In genomic region chr4:47311929-47312328, GRCm38 (mm10) we compare ENCODE assay signal across 18 mouse cellular contexts. TPM values are rescaled to one million over a fixed set of nuclear protein-coding genes. Genes with fewer than 3 reads are reported as not detected.
DNase-seq lines count a peak whose midpoint lies in the region; ATAC-seq and TF ChIP-seq lines count a peak whose summit lies in the region.
"Had no signal": no experiment of that assay in that cellular context is flagged by ENCODE, and none has a peak within 500 bp of the region (broad histone marks: within the 10 kb centered on the region; RNA-seq: fewer than 3 reads in every experiment).

No protein-coding gene starts in this region.

- no peak overlapping the region for H3K4me2 ChIP-seq in stomach, postnatal 0 days (replicated peaks; ENCODE audit: low read depth)
- H3K4me2 ChIP-seq: heart, embryonic 12.5 days; limb, embryonic 13.5 days; liver, embryonic 12.5 days had no signal

- peaks cover 93% of the 10 kb centered on the region for H3K4me1 ChIP-seq in megakaryocyte, embryonic 14.5 days
- H3K4me1 ChIP-seq in MEL (ENCODE audit: control insufficient read depth in 1 of 2, insufficient read depth in 2 of 2, low read length in 2 of 2) = peaks cover 24 to 41% of the 10 kb centered on the region in 2 experiments
- H3K4me1 ChIP-seq in stomach, postnatal 0 days (replicated peaks; ENCODE audit: control insufficient read depth, insufficient read depth) = no peaks in the 10 kb centered on the region

- H3K36me3 ChIP-seq in megakaryocyte, embryonic 14.5 days (replicated peaks; ENCODE audit: low read length) = no peaks in the 10 kb centered on the region
- peaks cover 0 to 29% of the 10 kb centered on the region in 2 experiments; a peak in 2 of 4 replicates for H3K36me3 ChIP-seq in MEL (ENCODE audit: control insufficient read depth in 1 of 2, insufficient read depth in 2 of 2, low read length in 2 of 2)
- peaks cover 2% of the 10 kb centered on the region; the same call in 1 of the 2 replicates for H3K36me3 ChIP-seq in stomach, postnatal 0 days (ENCODE audit: control insufficient read depth, insufficient read depth, low read length)
- H3K36me3 ChIP-seq: embryonic facial prominence, embryonic 13.5 days; heart, embryonic 12.5 days; limb, embryonic 13.5 days; liver, embryonic 12.5 days had no signal

- no peak for TF ChIP-seq RAD21 in MEL (IDR thresholded peaks at IDR 0.05; ENCODE audit: low read depth, low read length)

- intact Hi-C loops in gastrocnemius, postnatal 36 days (cut with DNase I) = no loop called here

- no peak for TF ChIP-seq EP300 in MEL (IDR thresholded peaks at IDR 0.05; ENCODE audit: low read depth in 1 of 2, low read length in 2 of 2)
- TF ChIP-seq EP300 in stomach, postnatal 0 days (optimal IDR thresholded peaks at IDR 0.05) = no peak

- no peaks in the 10 kb centered on the region for H3K9me3 ChIP-seq in megakaryocyte, embryonic 14.5 days
- H3K9me3 ChIP-seq in MEL (replicated peaks; ENCODE audit: insufficient read depth, low read length) = no peaks in the 10 kb centered on the region
- no peaks in the 10 kb centered on the region for H3K9me3 ChIP-seq in stomach, postnatal 0 days (ENCODE audit: control insufficient read depth, low read length)
- H3K9me3 ChIP-seq: embryonic facial prominence, embryonic 13.5 days; heart, embryonic 12.5 days; limb, embryonic 13.5 days; liver, embryonic 12.5 days had no signal

- peak overlapping the region; percentile 18 for H3K4me3 ChIP-seq in megakaryocyte, embryonic 14.5 days (replicated peaks)
- H3K4me3 ChIP-seq in MEL (ENCODE audit: control insufficient read depth in 1 of 2, insufficient read depth in 1 of 2, low read depth in 2 of 2, low read length in 2 of 2) = no peak overlapping the region
- H3K4me3 ChIP-seq in stomach, postnatal 0 days (ENCODE audit: low read depth, low read length) = no peak overlapping the region
- H3K4me3 ChIP-seq: heart, embryonic 12.5 days; limb, embryonic 13.5 days; liver, embryonic 12.5 days had no signal

- no peak for ATAC-seq in megakaryocyte, adult 5-6 weeks (ENCODE audit: poor library complexity, severe bottlenecking)
- no peak for ATAC-seq in stomach, postnatal 0 days (ENCODE audit: low FRiP score, low TSS enrichment)
- ATAC-seq: liver, embryonic 12.5 days had no signal

- peaks cover 8% of the 10 kb centered on the region for H3K27me3 ChIP-seq in megakaryocyte, embryonic 14.5 days (replicated peaks)
- H3K27me3 ChIP-seq in MEL (ENCODE audit: control insufficient read depth in 1 of 2, insufficient read depth in 2 of 2, low read length in 2 of 2) = no peaks in the 10 kb centered on the region
- H3K27me3 ChIP-seq in stomach, postnatal 0 days (ENCODE audit: control insufficient read depth, insufficient read depth, low read length) = no peaks in the 10 kb centered on the region
- H3K27me3 ChIP-seq: embryonic facial prominence, embryonic 13.5 days; limb, embryonic 13.5 days; liver, embryonic 12.5 days had no signal

- 0 out of 2 replicates have a peak overlapping the region, but pooled peaks have one; percentile 3 for H3K9ac ChIP-seq in MEL (ENCODE audit: control insufficient read depth, low read depth, low read length, poor library complexity, severe bottlenecking)
- no peak overlapping the region for H3K9ac ChIP-seq in stomach, postnatal 0 days (ENCODE audit: low read length)
- H3K9ac ChIP-seq: embryonic facial prominence, embryonic 13.5 days; heart, embryonic 12.5 days; limb, embryonic 13.5 days; liver, embryonic 12.5 days had no signal

- 71% methylated on average over 7 of the region's 7 CpGs for WGBS in stomach, postnatal 0 days

- no peak for TF ChIP-seq POLR2A in MEL (IDR thresholded peaks at IDR 0.05; ENCODE audit: control insufficient read depth in 1 of 2, insufficient read depth in 1 of 2, low read depth in 1 of 2, low read length in 2 of 2, poor library complexity in 1 of 2)
- TF ChIP-seq POLR2A in brain, embryonic 14.5 days (IDR thresholded peaks at IDR 0.05; ENCODE audit: borderline replicate concordance, extremely low read depth, insufficient read depth, insufficient read length, poor library complexity, severe bottlenecking) = no peak

- no peaks in the 10 kb centered on the region for H3K79me2 ChIP-seq in MEL (ENCODE audit: control insufficient read depth, insufficient read depth, low read length, poor library complexity)

- no peak for TF ChIP-seq CTCF in MEL (IDR thresholded peaks at IDR 0.05 in 2 of 3, conservative IDR thresholded peaks at IDR 0.05 in 1 of 3; ENCODE audit: control insufficient read depth in 1 of 3, insufficient read depth in 1 of 3, low read depth in 2 of 3, low read length in 3 of 3, poor library complexity in 1 of 3, severe bottlenecking in 1 of 3)
- TF ChIP-seq CTCF in brain, embryonic 14.5 days (IDR thresholded peaks at IDR 0.05; ENCODE audit: borderline replicate concordance, extremely low read depth, insufficient read depth, insufficient read length) = no peak
- no peak for TF ChIP-seq CTCF in stomach, postnatal 0 days (IDR thresholded peaks at IDR 0.05; ENCODE audit: low read depth)

- DNase-seq in gastrocnemius, postnatal 10 days = peak; percentile 38
- no peak for DNase-seq in gastrocnemius, postnatal 36 days
- peak; percentile 38 for DNase-seq in MEL (ENCODE audit: low read depth, low spot score)
- DNase-seq in brain, embryonic 14.5 days (ENCODE audit: low read depth) = peak; percentile 26
- no peak for DNase-seq in stomach, postnatal 0 days (ENCODE audit: low spot score)
- DNase-seq: adrenal gland, postnatal 14 days; heart, adult 18-20 months; heart, postnatal 10 days; kidney, adult 18-20 months; lung, adult 18-20 months; thymus, postnatal 14 days had no signal

- no peak overlapping the region for H3K27ac ChIP-seq in MEL (ENCODE audit: control insufficient read depth, low read depth, low read length)
- no peak overlapping the region for H3K27ac ChIP-seq in stomach, postnatal 0 days (replicated peaks)
- H3K27ac ChIP-seq: kidney, postnatal 0 days; limb, embryonic 13.5 days; liver, embryonic 12.5 days had no signal

TF ChIP-seq in MEL, 35 proteins besides CTCF, POLR2A, EP300 and RAD21:
- no peak for TF ChIP-seq ZKSCAN1 (IDR thresholded peaks at IDR 0.05; ENCODE audit: low read depth, low read length)
- no peak for TF ChIP-seq MYC (IDR thresholded peaks at IDR 0.05; ENCODE audit: low read depth, low read length)
- no peak for TF ChIP-seq BHLHE40 (IDR thresholded peaks at IDR 0.05; ENCODE audit: borderline replicate concordance, low read depth, low read length)
- TF ChIP-seq HCFC1 (IDR thresholded peaks at IDR 0.05; ENCODE audit: low read depth, low read length) = no peak
- no peak for TF ChIP-seq GABPA (IDR thresholded peaks at IDR 0.05; ENCODE audit: low read depth, low read length)
- no peak for TF ChIP-seq ELF1 (IDR thresholded peaks at IDR 0.05; ENCODE audit: low read depth, low read length)
- TF ChIP-seq SMC3 (IDR thresholded peaks at IDR 0.05; ENCODE audit: low read depth, low read length) = no peak
- no peak for TF ChIP-seq POLR2AphosphoS2 (IDR thresholded peaks at IDR 0.05; ENCODE audit: low read length)
- no peak for TF ChIP-seq TAL1 (IDR thresholded peaks at IDR 0.05; ENCODE audit: low read length)
- no peak for TF ChIP-seq SIN3A (IDR thresholded peaks at IDR 0.05; ENCODE audit: low read length)
- TF ChIP-seq UBTF (IDR thresholded peaks at IDR 0.05; ENCODE audit: borderline replicate concordance, insufficient read depth, low read depth, low read length) = no peak
- no peak for TF ChIP-seq ZC3H11A (IDR thresholded peaks at IDR 0.05; ENCODE audit: low read depth, low read length)
- no peak for TF ChIP-seq USF2 (IDR thresholded peaks at IDR 0.05; ENCODE audit: borderline replicate concordance in 1 of 2, insufficient read depth in 1 of 2, low read depth in 1 of 2, low read length in 2 of 2)
- no peak for TF ChIP-seq TCF12 (IDR thresholded peaks at IDR 0.05; ENCODE audit: low read depth, low read length)
- no peak for TF ChIP-seq MAZ (IDR thresholded peaks at IDR 0.05; ENCODE audit: low read depth, low read length)
- no peak for TF ChIP-seq NELFE (IDR thresholded peaks at IDR 0.05; ENCODE audit: low read depth, low read length)
- no peak for TF ChIP-seq MXI1 (IDR thresholded peaks at IDR 0.05; ENCODE audit: low read depth, low read length)
- no peak for TF ChIP-seq E2F4 (IDR thresholded peaks at IDR 0.05; ENCODE audit: borderline replicate concordance, low read depth, low read length)
- TF ChIP-seq MAFK (IDR thresholded peaks at IDR 0.05; ENCODE audit: borderline replicate concordance, low read depth, low read length) = no peak
- TF ChIP-seq MAX (IDR thresholded peaks at IDR 0.05; ENCODE audit: low read length) = no peak

RNA-seq across cellular contexts. Expression of gene Tgfbr1, which starts 41.1 kb away (rescaled TPM):
- total RNA-seq in gastrocnemius, postnatal 10 days (2021) = 10 to 100 TPM; 24.3 to 30.5 TPM
- 10 to 100 TPM; 19.1 to 19.2 TPM for total RNA-seq in gastrocnemius, postnatal 36 days (2021)
- polyA plus RNA-seq in megakaryocyte, embryonic 14.5 days (2012; ENCODE audit: insufficient read depth, low replicate concordance) = 0.79 TPM in 1 of 2 replicates, not detected in the other
- total RNA-seq in megakaryocyte, adult 5-6 weeks (2015) = 22.9 and 25.3 TPM in 2 replicates
- total RNA-seq in megakaryocyte, adult 5-6 weeks (2017) = 27.8 and 32.9 TPM in 2 replicates
- total RNA-seq in MEL (2012; rRNA removed) = 4.5 and 4.7 TPM in 2 replicates
- polyA plus RNA-seq in MEL (2012; ENCODE audit: insufficient read depth in 1 of 2, insufficient read length in 2 of 2, low read depth in 1 of 2, low replicate concordance in 2 of 2, missing spikeins in 1 of 2) = 1 to 10 TPM in 1 of 2 experiments, not detected in 1; 4.3 TPM
- polyA plus RNA-seq in brain, embryonic 14.5 days (2012; rRNA removed) = 42.0 and 44.8 TPM in 2 replicates
- 8.7 and 9.4 TPM in 2 replicates for polyA plus RNA-seq in stomach, postnatal 0 days (2015; fragmentation: Nextera tagmentation; extraction: Ambion mirVana)

Comparison
In these comparisons a context has a peak if more than half of its experiments do, and no peak if none do; other contexts are left out.
1. DNase-seq: peak in gastrocnemius, postnatal 10 days (single experiment), MEL (single experiment) and brain, embryonic 14.5 days (single experiment); none in gastrocnemius, postnatal 36 days (0 of 2) and stomach, postnatal 0 days (single experiment).